Mouse (Mus musculus): Measurements from ENCODE around the gene Prkce.
A peak's percentile ranks its signal among the peaks of the same experiment; 100 is the strongest.

Prkce gene

GRCm38 (mm10) chr17:86218553-86218952, 51.0 kb downstream of the Prkce start:
- DNase-seq (ENCODE audit: low read depth, low spot score) = no peak

GRCm38 (mm10) chr17:86225488-86226186, 58.1 kb downstream of the Prkce start:
- DNase-seq (ENCODE audit: low read depth, low spot score) = peak; percentile 77

GRCm38 (mm10) chr17:86226198-86226597, 58.6 kb downstream of the Prkce start:
- peak; percentile 40 for DNase-seq (ENCODE audit: low read depth, low spot score)

- peak; percentile 60 for DNase-seq (ENCODE audit: low read depth, low spot score)
Measured at GRCm38 (mm10) chr17:86226635-86227034, 59.0 kb downstream of the Prkce start.

GRCm38 (mm10) chr17:86227389-86227788, 59.8 kb downstream of the Prkce start:
- DNase-seq (ENCODE audit: low read depth, low spot score) = peak; percentile 49

GRCm38 (mm10) chr17:86228850-86229249, 61.3 kb downstream of the Prkce start:
- DNase-seq (ENCODE audit: low read depth, low spot score) = peak; percentile 84

GRCm38 (mm10) chr17:86230141-86230633, 62.6 kb downstream of the Prkce start:
- no peak for DNase-seq (ENCODE audit: low read depth, low spot score)

GRCm38 (mm10) chr17:86231741-86232179, 64.2 kb downstream of the Prkce start:
- DNase-seq (ENCODE audit: low read depth, low spot score) = peak; percentile 85

GRCm38 (mm10) chr17:86232248-86232647, 64.7 kb downstream of the Prkce start:
- DNase-seq (ENCODE audit: low read depth, low spot score) = no peak

- peak; percentile 77 for DNase-seq (ENCODE audit: low read depth, low spot score)
Measured at GRCm38 (mm10) chr17:86234587-86235150, 67.1 kb downstream of the Prkce start.

- peak; percentile 91 for DNase-seq (ENCODE audit: low read depth, low spot score)
Measured at GRCm38 (mm10) chr17:86236026-86236712, 68.6 kb downstream of the Prkce start.

GRCm38 (mm10) chr17:86236861-86237763, 69.5 kb downstream of the Prkce start:
- peak; percentile 78 for DNase-seq (ENCODE audit: low read depth, low spot score)

GRCm38 (mm10) chr17:86242291-86242690, 74.7 kb downstream of the Prkce start:
- no peak for DNase-seq (ENCODE audit: low read depth, low spot score)

- no peak for DNase-seq (ENCODE audit: low read depth, low spot score)
Measured at GRCm38 (mm10) chr17:86243109-86243527, 75.5 kb downstream of the Prkce start.

GRCm38 (mm10) chr17:86244397-86244796, 76.8 kb downstream of the Prkce start:
- DNase-seq (ENCODE audit: low read depth, low spot score) = no peak

GRCm38 (mm10) chr17:86248832-86249231, 81.2 kb downstream of the Prkce start:
- DNase-seq (ENCODE audit: low read depth, low spot score) = no peak

GRCm38 (mm10) chr17:86249499-86250405, 82.2 kb downstream of the Prkce start:
- peak; percentile 97 for DNase-seq (ENCODE audit: low read depth, low spot score)

GRCm38 (mm10) chr17:86250406-86250905, 82.9 kb downstream of the Prkce start:
- DNase-seq (ENCODE audit: low read depth, low spot score) = peak; percentile 96

- no peak for DNase-seq (ENCODE audit: low read depth, low spot score)
Measured at GRCm38 (mm10) chr17:86253884-86254283, 86.3 kb downstream of the Prkce start.

- DNase-seq (ENCODE audit: low read depth, low spot score) = peak; percentile 96
Measured at GRCm38 (mm10) chr17:86254285-86254684, 86.7 kb downstream of the Prkce start.

All from brain, adult 2 months (tissue).